Mouse (Mus musculus): Measurements from ENCODE around the gene Fam228a. TPM values are rescaled to one million over a fixed set of nuclear protein-coding genes. Genes with fewer than 3 reads are reported as not detected.
A peak's percentile ranks its signal among the peaks of the same experiment; 100 is the strongest.
"Not testable (repeated sequence)": the region's sequence is repeated elsewhere in the genome, so short reads cannot be mapped to it uniquely, and the experiment has no call there.

Gene Fam228a
- total RNA-seq (2014; rRNA removed), result 0.99 and 2.2 TPM in 2 replicates
- 0.49 and 0.84 TPM in 2 replicates for polyA plus RNA-seq (2015; fragmentation: Nextera tagmentation; extraction: Ambion mirVana)

GRCm38 (mm10) chr12:4738031-4738576 lies at the start of gene Fam228a:
Gene Fam228a, minus strand, starts transcription at chr12:4738430.
- DNase-seq (ENCODE audit: low spot score), result no peak
- no peak within 1 kb of the TSS for H3K9ac ChIP-seq (replicated peaks; ENCODE audit: low read length)
- H3K4me3 ChIP-seq (ENCODE audit: low read length), result no peak within 1 kb of the TSS
- ATAC-seq, result no peak
- no peaks in the 10 kb centered on the region for H3K36me3 ChIP-seq (ENCODE audit: insufficient read depth, low read length)
- H3K27ac ChIP-seq, result no peak within 1 kb of the TSS
- H3K4me1 ChIP-seq (ENCODE audit: insufficient read depth, low read length), result no peaks in the 10 kb centered on the region
- H3K4me2 ChIP-seq (ENCODE audit: low read depth, low read length), result no peak within 1 kb of the TSS
- no peaks in the 10 kb centered on the region for H3K9me3 ChIP-seq (ENCODE audit: low read length)
- no peaks in the 10 kb centered on the region for H3K27me3 ChIP-seq (ENCODE audit: insufficient read depth, low read length)
- WGBS, result 82% methylated on average over 18 of the region's 18 CpGs
- TF ChIP-seq CTCF (IDR thresholded peaks at IDR 0.05; ENCODE audit: low read depth), result no peak

GRCm38 (mm10) chr12:4784466-4784865 lies 46.2 kb upstream of the Fam228a start:
- Histone ChIP-seq H3K4me3 (ENCODE audit: low read length) (no peak overlapping the region), H3K4me1 (ENCODE audit: insufficient read depth, low read length) (no peaks in the 10 kb centered on the region), H3K9me3 (ENCODE audit: low read length) (no peaks in the 10 kb centered on the region), H3K27ac (no peak overlapping the region), H3K9ac (replicated peaks; ENCODE audit: low read length) (no peak overlapping the region), H3K4me2 (ENCODE audit: low read depth, low read length) (no peak overlapping the region), H3K27me3 (ENCODE audit: insufficient read depth, low read length) (no peaks in the 10 kb centered on the region), H3K36me3 (ENCODE audit: insufficient read depth, low read length) (no peaks in the 10 kb centered on the region)
- ATAC-seq (no peak), DNase-seq (ENCODE audit: low spot score) (no peak)
- WGBS, result 73% methylated on average over 2 of the region's 2 CpGs
- TF ChIP-seq CTCF (IDR thresholded peaks at IDR 0.05; ENCODE audit: low read depth), result no peak

- DNase-seq (ENCODE audit: low spot score) (no peak), ATAC-seq (no peak)
- WGBS, result 49% methylated on average over 5 of the region's 5 CpGs
- Histone ChIP-seq H3K4me1 (ENCODE audit: insufficient read depth, low read length) (no peaks in the 10 kb centered on the region), H3K27ac (no peak overlapping the region), H3K27me3 (ENCODE audit: insufficient read depth, low read length) (no peaks in the 10 kb centered on the region), H3K9me3 (ENCODE audit: low read length) (no peaks in the 10 kb centered on the region), H3K4me2 (ENCODE audit: low read depth, low read length) (no peak overlapping the region), H3K9ac (replicated peaks; ENCODE audit: low read length) (no peak overlapping the region), H3K36me3 (ENCODE audit: insufficient read depth, low read length) (no peaks in the 10 kb centered on the region), H3K4me3 (ENCODE audit: low read length) (no peak overlapping the region)
- TF ChIP-seq CTCF (IDR thresholded peaks at IDR 0.05; ENCODE audit: low read depth), result no peak
These were observed 45.4 kb upstream of the Fam228a start for GRCm38 (mm10) chr12:4783598-4783997.

GRCm38 (mm10) chr12:4781725-4782404 lies 43.6 kb upstream of the Fam228a start:
- not testable (repeated sequence) for H3K9ac ChIP-seq (replicated peaks; ENCODE audit: low read length); H3K4me2 ChIP-seq (ENCODE audit: low read depth, low read length); H3K36me3 ChIP-seq (ENCODE audit: insufficient read depth, low read length); H3K4me1 ChIP-seq (ENCODE audit: insufficient read depth, low read length); H3K27ac ChIP-seq; H3K9me3 ChIP-seq (ENCODE audit: low read length); DNase-seq (ENCODE audit: low spot score); H3K27me3 ChIP-seq (ENCODE audit: insufficient read depth, low read length); H3K4me3 ChIP-seq (ENCODE audit: low read length)
- WGBS, result 67% methylated on average over 9 of the region's 9 CpGs
- 0 out of 2 replicates have a peak, but pooled peaks have one; percentile 2 for ATAC-seq

GRCm38 (mm10) chr12:4781270-4781669 lies 43.0 kb upstream of the Fam228a start:
- Histone ChIP-seq H3K36me3 (ENCODE audit: insufficient read depth, low read length) (no peaks in the 10 kb centered on the region; the same call in 1 of the 2 replicates), H3K9ac (replicated peaks; ENCODE audit: low read length) (no peak overlapping the region), H3K4me1 (ENCODE audit: insufficient read depth, low read length) (no peaks in the 10 kb centered on the region), H3K27me3 (ENCODE audit: insufficient read depth, low read length) (no peaks in the 10 kb centered on the region), H3K4me2 (ENCODE audit: low read depth, low read length) (no peak overlapping the region), H3K9me3 (ENCODE audit: low read length) (no peaks in the 10 kb centered on the region), H3K27ac (no peak overlapping the region), H3K4me3 (ENCODE audit: low read length) (no peak overlapping the region)
- TF ChIP-seq CTCF (IDR thresholded peaks at IDR 0.05; ENCODE audit: low read depth), result no peak
- WGBS, result 81% methylated on average over 1 of the region's 1 CpGs
- DNase-seq (ENCODE audit: low spot score) (no peak), ATAC-seq (no peak)

GRCm38 (mm10) chr12:4780245-4780644 lies 42.0 kb upstream of the Fam228a start:
- Histone ChIP-seq H3K36me3 (ENCODE audit: insufficient read depth, low read length) (no peaks in the 10 kb centered on the region; the same call in 1 of the 2 replicates), H3K4me3 (ENCODE audit: low read length) (no peak overlapping the region), H3K9ac (replicated peaks; ENCODE audit: low read length) (no peak overlapping the region), H3K4me1 (ENCODE audit: insufficient read depth, low read length) (no peaks in the 10 kb centered on the region), H3K4me2 (ENCODE audit: low read depth, low read length) (no peak overlapping the region), H3K9me3 (ENCODE audit: low read length) (no peaks in the 10 kb centered on the region), H3K27ac (no peak overlapping the region), H3K27me3 (ENCODE audit: insufficient read depth, low read length) (no peaks in the 10 kb centered on the region)
- DNase-seq (ENCODE audit: low spot score) (no peak), ATAC-seq (no peak)
- 63% methylated on average over 2 of the region's 2 CpGs for WGBS
- TF ChIP-seq CTCF (IDR thresholded peaks at IDR 0.05; ENCODE audit: low read depth), result no peak

GRCm38 (mm10) chr12:4777734-4778133 lies 39.5 kb upstream of the Fam228a start:
- H3K27ac ChIP-seq, result no peak overlapping the region
- H3K9me3 ChIP-seq (ENCODE audit: low read length), result no peaks in the 10 kb centered on the region
- DNase-seq (ENCODE audit: low spot score), result no peak
- H3K4me1 ChIP-seq (ENCODE audit: insufficient read depth, low read length), result no peaks in the 10 kb centered on the region
- no peak overlapping the region for H3K4me2 ChIP-seq (ENCODE audit: low read depth, low read length)
- no peak overlapping the region for H3K9ac ChIP-seq (replicated peaks; ENCODE audit: low read length)
- H3K4me3 ChIP-seq (ENCODE audit: low read length), result no peak overlapping the region
- no peaks in the 10 kb centered on the region; the same call in 1 of the 2 replicates for H3K36me3 ChIP-seq (ENCODE audit: insufficient read depth, low read length)
- WGBS, result 86% methylated on average over 6 of the region's 6 CpGs
- no peak for ATAC-seq
- TF ChIP-seq CTCF (IDR thresholded peaks at IDR 0.05; ENCODE audit: low read depth), result no peak
- no peaks in the 10 kb centered on the region for H3K27me3 ChIP-seq (ENCODE audit: insufficient read depth, low read length)

Measured in hindbrain, postnatal 0 days (tissue).